Mouse (Mus musculus): Measurements from ENCODE around the gene Bend3.

DNA sequence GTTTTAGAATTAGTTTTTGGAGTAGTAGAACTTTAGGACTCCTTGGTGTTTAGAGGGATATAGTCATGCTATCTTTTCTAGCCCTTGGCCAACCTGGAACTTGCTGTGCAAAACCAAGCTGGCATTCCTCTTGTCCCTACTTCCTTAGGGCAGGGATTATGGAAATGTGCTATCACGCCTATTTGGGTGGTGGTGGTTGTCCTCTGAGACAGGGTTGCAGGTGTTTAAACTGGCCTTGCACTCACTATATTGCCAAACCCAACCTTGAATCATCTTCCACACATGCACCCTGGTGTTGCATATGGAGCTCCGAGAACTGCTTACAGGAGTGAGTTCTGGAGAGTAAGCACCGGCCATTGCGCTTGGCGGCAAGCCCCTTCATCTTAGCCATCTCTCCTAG, 3.4 kb downstream of the Bend3 start:
- TF ChIP-seq CTCF (IDR thresholded peaks at IDR 0.05; ENCODE audit: extremely low read depth, insufficient read depth, low read length), result no peak
- TF ChIP-seq POLR2A (IDR thresholded peaks at IDR 0.05; ENCODE audit: extremely low read depth, insufficient read depth, low read length), result no peak

Measured in cortical plate, adult 2 months (tissue).